Mouse (Mus musculus): ENCODE data around the gene Krtap6-5. TPM values are rescaled to one million over a fixed set of nuclear protein-coding genes. Genes with fewer than 3 reads are reported as not detected.
"Not testable (repeated sequence)": the region's sequence is repeated elsewhere in the genome, so short reads cannot be mapped to it uniquely, and the experiment has no call there.

The Krtap6-5 gene
- not detected in 2 replicates for polyA plus RNA-seq (2015; fragmentation: Nextera tagmentation; extraction: Ambion mirVana)

GRCm38 (mm10) chr16:89047783-89048182 lies at the start of gene Krtap6-5:
Gene Krtap6-5 (minus strand): TSS chr16:89047883.
- no peak for ATAC-seq (ENCODE audit: insufficient read depth, low FRiP score)
- WGBS = 88% methylated on average over 3 of the region's 3 CpGs
- no peak within 1 kb of the TSS for H3K9ac ChIP-seq (ENCODE audit: low read length)
- no peaks in the 10 kb centered on the region for H3K9me3 ChIP-seq (replicated peaks; ENCODE audit: control insufficient read depth, low read length)
- no peak within 1 kb of the TSS for H3K4me3 ChIP-seq (replicated peaks; ENCODE audit: low read length)
- H3K36me3 ChIP-seq (ENCODE audit: control insufficient read depth, insufficient read depth, low read length) = no peaks in the 10 kb centered on the region
- no peaks in the 10 kb centered on the region for H3K27me3 ChIP-seq (ENCODE audit: control insufficient read depth, insufficient read depth, low read length)
- H3K4me1 ChIP-seq (ENCODE audit: control insufficient read depth, insufficient read depth, low read length) = no peaks in the 10 kb centered on the region
- H3K4me2 ChIP-seq (ENCODE audit: low read depth, low read length) = no peak within 1 kb of the TSS
- H3K27ac ChIP-seq (ENCODE audit: low read length) = no peak within 1 kb of the TSS

GRCm38 (mm10) chr16:89071041-89071440 lies 23.4 kb upstream of the Krtap6-5 start:
- H3K4me3 ChIP-seq (replicated peaks; ENCODE audit: low read length); H3K36me3 ChIP-seq (ENCODE audit: control insufficient read depth, insufficient read depth, low read length); H3K27me3 ChIP-seq (ENCODE audit: control insufficient read depth, insufficient read depth, low read length); H3K4me2 ChIP-seq (ENCODE audit: low read depth, low read length); H3K9me3 ChIP-seq (replicated peaks; ENCODE audit: control insufficient read depth, low read length); ATAC-seq (ENCODE audit: insufficient read depth, low FRiP score); H3K4me1 ChIP-seq (ENCODE audit: control insufficient read depth, insufficient read depth, low read length); H3K27ac ChIP-seq (ENCODE audit: low read length); H3K9ac ChIP-seq (ENCODE audit: low read length): not testable (repeated sequence)
- WGBS = 67% methylated on average over 2 of the region's 2 CpGs

GRCm38 (mm10) chr16:89063902-89064301 lies 16.2 kb upstream of the Krtap6-5 start, which contains the start of gene 1110025L11Rik:
Gene 1110025L11Rik (minus strand): TSS chr16:89064002.
- H3K9ac ChIP-seq (ENCODE audit: low read length); H3K4me1 ChIP-seq (ENCODE audit: control insufficient read depth, insufficient read depth, low read length); H3K4me2 ChIP-seq (ENCODE audit: low read depth, low read length); ATAC-seq (ENCODE audit: insufficient read depth, low FRiP score); H3K27ac ChIP-seq (ENCODE audit: low read length); H3K4me3 ChIP-seq (replicated peaks; ENCODE audit: low read length); H3K9me3 ChIP-seq (replicated peaks; ENCODE audit: control insufficient read depth, low read length); H3K36me3 ChIP-seq (ENCODE audit: control insufficient read depth, insufficient read depth, low read length); H3K27me3 ChIP-seq (ENCODE audit: control insufficient read depth, insufficient read depth, low read length): not testable (repeated sequence)
- WGBS = no CpG with 5 or more reads among the region's 2 CpGs

- not testable (repeated sequence) for H3K4me2 ChIP-seq (ENCODE audit: low read depth, low read length); H3K27me3 ChIP-seq (ENCODE audit: control insufficient read depth, insufficient read depth, low read length); H3K9ac ChIP-seq (ENCODE audit: low read length); H3K27ac ChIP-seq (ENCODE audit: low read length); ATAC-seq (ENCODE audit: insufficient read depth, low FRiP score); H3K4me1 ChIP-seq (ENCODE audit: control insufficient read depth, insufficient read depth, low read length); H3K36me3 ChIP-seq (ENCODE audit: control insufficient read depth, insufficient read depth, low read length); H3K4me3 ChIP-seq (replicated peaks; ENCODE audit: low read length); H3K9me3 ChIP-seq (replicated peaks; ENCODE audit: control insufficient read depth, low read length)
- 90% methylated on average over 2 of the region's 4 CpGs for WGBS
These were observed 6.3 kb downstream of the Krtap6-5 start, which contains the start of gene Gm10228 for GRCm38 (mm10) chr16:89041372-89041771. Gene Gm10228 (minus strand): TSS chr16:89041472.

- WGBS = 86% methylated on average over 3 of the region's 3 CpGs
- H3K27me3 ChIP-seq (ENCODE audit: control insufficient read depth, insufficient read depth, low read length); H3K4me2 ChIP-seq (ENCODE audit: low read depth, low read length); H3K4me1 ChIP-seq (ENCODE audit: control insufficient read depth, insufficient read depth, low read length); H3K9ac ChIP-seq (ENCODE audit: low read length); H3K9me3 ChIP-seq (replicated peaks; ENCODE audit: control insufficient read depth, low read length); ATAC-seq (ENCODE audit: insufficient read depth, low FRiP score); H3K27ac ChIP-seq (ENCODE audit: low read length); H3K4me3 ChIP-seq (replicated peaks; ENCODE audit: low read length); H3K36me3 ChIP-seq (ENCODE audit: control insufficient read depth, insufficient read depth, low read length): not testable (repeated sequence)
These were observed 16.3 kb downstream of the Krtap6-5 start, which contains the start of gene Krtap6-1 for GRCm38 (mm10) chr16:89031399-89031798. Gene Krtap6-1 (plus strand): TSS chr16:89031699.

GRCm38 (mm10) chr16:89014984-89015383 lies 32.7 kb downstream of the Krtap6-5 start, which contains the start of gene Gm10229:
Gene Gm10229 (plus strand): TSS chr16:89015284.
- H3K27me3 ChIP-seq (ENCODE audit: control insufficient read depth, insufficient read depth, low read length); H3K4me3 ChIP-seq (replicated peaks; ENCODE audit: low read length); H3K4me1 ChIP-seq (ENCODE audit: control insufficient read depth, insufficient read depth, low read length); H3K9me3 ChIP-seq (replicated peaks; ENCODE audit: control insufficient read depth, low read length); H3K9ac ChIP-seq (ENCODE audit: low read length); H3K27ac ChIP-seq (ENCODE audit: low read length); H3K4me2 ChIP-seq (ENCODE audit: low read depth, low read length); ATAC-seq (ENCODE audit: insufficient read depth, low FRiP score); H3K36me3 ChIP-seq (ENCODE audit: control insufficient read depth, insufficient read depth, low read length): not testable (repeated sequence)
- 79% methylated on average over 1 of the region's 3 CpGs for WGBS

- no peaks in the 10 kb centered on the region for H3K4me1 ChIP-seq (ENCODE audit: control insufficient read depth, insufficient read depth, low read length)
- 92% methylated on average over 3 of the region's 3 CpGs for WGBS
- no peak for ATAC-seq (ENCODE audit: insufficient read depth, low FRiP score)
- H3K9ac ChIP-seq (ENCODE audit: low read length) = no peak overlapping the region
- no peak overlapping the region for H3K4me3 ChIP-seq (replicated peaks; ENCODE audit: low read length)
- H3K36me3 ChIP-seq (ENCODE audit: control insufficient read depth, insufficient read depth, low read length) = no peaks in the 10 kb centered on the region
- H3K9me3 ChIP-seq (replicated peaks; ENCODE audit: control insufficient read depth, low read length) = no peaks in the 10 kb centered on the region
- H3K27ac ChIP-seq (ENCODE audit: low read length) = no peak overlapping the region
- H3K4me2 ChIP-seq (ENCODE audit: low read depth, low read length) = no peak overlapping the region
- no peaks in the 10 kb centered on the region for H3K27me3 ChIP-seq (ENCODE audit: control insufficient read depth, insufficient read depth, low read length)
These were observed 33.7 kb downstream of the Krtap6-5 start for GRCm38 (mm10) chr16:89013973-89014372.

- no peak within 1 kb of the TSS for H3K4me3 ChIP-seq (replicated peaks; ENCODE audit: low read length)
- no peak within 1 kb of the TSS for H3K27ac ChIP-seq (ENCODE audit: low read length)
- no peaks in the 10 kb centered on the region for H3K36me3 ChIP-seq (ENCODE audit: control insufficient read depth, insufficient read depth, low read length)
- H3K27me3 ChIP-seq (ENCODE audit: control insufficient read depth, insufficient read depth, low read length) = no peaks in the 10 kb centered on the region
- 80% methylated on average over 5 of the region's 5 CpGs for WGBS
- no peak for ATAC-seq (ENCODE audit: insufficient read depth, low FRiP score)
- H3K4me2 ChIP-seq (ENCODE audit: low read depth, low read length) = no peak within 1 kb of the TSS
- no peak within 1 kb of the TSS for H3K9ac ChIP-seq (ENCODE audit: low read length)
- no peaks in the 10 kb centered on the region for H3K9me3 ChIP-seq (replicated peaks; ENCODE audit: control insufficient read depth, low read length)
- H3K4me1 ChIP-seq (ENCODE audit: control insufficient read depth, insufficient read depth, low read length) = no peaks in the 10 kb centered on the region
These were observed 37.0 kb downstream of the Krtap6-5 start, which contains the start of gene Krtap22-2 for GRCm38 (mm10) chr16:89010659-89011058. Gene Krtap22-2 (minus strand): TSS chr16:89010759.

Measured in stomach, embryonic 16.5 days (tissue).